Mouse (Mus musculus): ENCODE data around the gene Mob3a. TPM values are rescaled to one million over a fixed set of nuclear protein-coding genes. Genes with fewer than 3 reads are reported as not detected.

Mob3a gene
- 55.8 and 57.7 TPM in 2 replicates for polyA plus RNA-seq (2015; fragmentation: Nextera tagmentation; extraction: Ambion mirVana)

- peaks cover 40% of the 10 kb centered on the region for H3K4me1 ChIP-seq
- H3K9me3 ChIP-seq = no peaks in the 10 kb centered on the region
- H3K4me2 ChIP-seq = peak within 1 kb of the TSS; percentile 80
- under 1% methylated on average over 59 of the region's 59 CpGs for WGBS
- H3K27ac ChIP-seq = peak within 1 kb of the TSS; percentile 85
- peak; percentile 97 for ATAC-seq (ENCODE audit: insufficient number of reproducible peaks, low FRiP score, low TSS enrichment, low read depth)
- H3K36me3 ChIP-seq = peaks cover 18% of the 10 kb centered on the region
- no peaks in the 10 kb centered on the region for H3K27me3 ChIP-seq
- peak within 1 kb of the TSS; percentile 65 for H3K4me3 ChIP-seq
- peak within 1 kb of the TSS; percentile 55 for H3K9ac ChIP-seq
Observed at GRCm38 (mm10) chr10:80701721-80702535, at the start of gene Mob3a, which contains the start of gene Izumo4. Gene Mob3a, minus strand, starts transcription at chr10:80701977. Gene Izumo4, plus strand, starts transcription at chr10:80702184.

GRCm38 (mm10) chr10:80751188-80751832 is 49.5 kb upstream of the Mob3a start:
- H3K4me1 ChIP-seq = peaks cover 28% of the 10 kb centered on the region
- ATAC-seq (ENCODE audit: insufficient number of reproducible peaks, low FRiP score, low TSS enrichment, low read depth) = peak; percentile 72
- peak overlapping the region; percentile 48 for H3K4me2 ChIP-seq
- no peaks in the 10 kb centered on the region for H3K9me3 ChIP-seq
- H3K4me3 ChIP-seq = peak overlapping the region; percentile 27
- H3K9ac ChIP-seq = no peak overlapping the region
- 8% methylated on average over 16 of the region's 16 CpGs for WGBS
- no peaks in the 10 kb centered on the region for H3K27me3 ChIP-seq
- peak overlapping the region; percentile 92 for H3K27ac ChIP-seq
- H3K36me3 ChIP-seq = no peaks in the 10 kb centered on the region

GRCm38 (mm10) chr10:80748609-80749008 is 46.8 kb upstream of the Mob3a start:
- no peak for ATAC-seq (ENCODE audit: insufficient number of reproducible peaks, low FRiP score, low TSS enrichment, low read depth)
- Histone ChIP-seq H3K4me2 (no peak overlapping the region), H3K27ac (no peak overlapping the region), H3K4me3 (no peak overlapping the region), H3K4me1 (peaks cover 21% of the 10 kb centered on the region), H3K27me3 (no peaks in the 10 kb centered on the region), H3K36me3 (no peaks in the 10 kb centered on the region), H3K9me3 (no peaks in the 10 kb centered on the region), H3K9ac (no peak overlapping the region)
- WGBS = 7% methylated on average over 6 of the region's 6 CpGs

GRCm38 (mm10) chr10:80747410-80747809 is 45.6 kb upstream of the Mob3a start:
- peaks cover 25% of the 10 kb centered on the region for H3K4me1 ChIP-seq
- no peak overlapping the region for H3K4me3 ChIP-seq
- no peak for ATAC-seq (ENCODE audit: insufficient number of reproducible peaks, low FRiP score, low TSS enrichment, low read depth)
- no peaks in the 10 kb centered on the region for H3K9me3 ChIP-seq
- H3K4me2 ChIP-seq = no peak overlapping the region
- H3K36me3 ChIP-seq = no peaks in the 10 kb centered on the region
- H3K27me3 ChIP-seq = no peaks in the 10 kb centered on the region
- no peak overlapping the region for H3K27ac ChIP-seq
- WGBS = 15% methylated on average over 3 of the region's 3 CpGs
- H3K9ac ChIP-seq = no peak overlapping the region

- Histone ChIP-seq H3K4me1 (peaks cover 29% of the 10 kb centered on the region), H3K36me3 (no peaks in the 10 kb centered on the region; the same call in 1 of the 2 replicates), H3K27me3 (no peaks in the 10 kb centered on the region), H3K4me2 (no peak overlapping the region), H3K4me3 (no peak overlapping the region), H3K9me3 (no peaks in the 10 kb centered on the region), H3K9ac (no peak overlapping the region), H3K27ac (no peak overlapping the region)
- WGBS = 38% methylated on average over 5 of the region's 5 CpGs
- ATAC-seq (ENCODE audit: insufficient number of reproducible peaks, low FRiP score, low TSS enrichment, low read depth) = no peak
Observed at GRCm38 (mm10) chr10:80744262-80744661, 42.5 kb upstream of the Mob3a start.

GRCm38 (mm10) chr10:80742180-80742978 is 40.6 kb upstream of the Mob3a start, which contains the start of gene Ap3d1:
Gene Ap3d1, minus strand, starts transcription at chr10:80742264.
- no peaks in the 10 kb centered on the region for H3K27me3 ChIP-seq
- no peaks in the 10 kb centered on the region; the same call in 1 of the 2 replicates for H3K36me3 ChIP-seq
- 3% methylated on average over 25 of the region's 25 CpGs for WGBS
- H3K9me3 ChIP-seq = no peaks in the 10 kb centered on the region
- peak; percentile 100 for ATAC-seq (ENCODE audit: insufficient number of reproducible peaks, low FRiP score, low TSS enrichment, low read depth)
- peak within 1 kb of the TSS; percentile 94 for H3K4me3 ChIP-seq
- peak within 1 kb of the TSS; percentile 74 for H3K4me2 ChIP-seq
- H3K27ac ChIP-seq = peak within 1 kb of the TSS; percentile 90
- H3K9ac ChIP-seq = peak within 1 kb of the TSS; percentile 93
- H3K4me1 ChIP-seq = peaks cover 35% of the 10 kb centered on the region

GRCm38 (mm10) chr10:80741634-80742179 is 39.9 kb upstream of the Mob3a start:
- peak overlapping the region; percentile 90 for H3K27ac ChIP-seq
- H3K4me1 ChIP-seq = peaks cover 42% of the 10 kb centered on the region

GRCm38 (mm10) chr10:80741146-80741545 is 39.4 kb upstream of the Mob3a start:
- peak overlapping the region; percentile 90 for H3K27ac ChIP-seq
- H3K9ac ChIP-seq = peak overlapping the region; percentile 93
- peaks cover 43% of the 10 kb centered on the region for H3K4me1 ChIP-seq
- no peak for ATAC-seq (ENCODE audit: insufficient number of reproducible peaks, low FRiP score, low TSS enrichment, low read depth)
- WGBS = 20% methylated on average over 5 of the region's 5 CpGs
- no peaks in the 10 kb centered on the region for H3K9me3 ChIP-seq
- no peaks in the 10 kb centered on the region for H3K27me3 ChIP-seq
- peak overlapping the region; percentile 94 for H3K4me3 ChIP-seq
- H3K4me2 ChIP-seq = peak overlapping the region; percentile 74
- peaks cover 10% of the 10 kb centered on the region for H3K36me3 ChIP-seq

More at GRCm38 (mm10) chr10:80741634-80742179, 39.9 kb upstream of the Mob3a start:
- Histone ChIP-seq H3K27me3 (no peaks in the 10 kb centered on the region), H3K4me3 (peak overlapping the region; percentile 94), H3K4me2 (peak overlapping the region; percentile 74), H3K36me3 (peaks cover 6% of the 10 kb centered on the region), H3K9ac (peak overlapping the region; percentile 93), H3K9me3 (no peaks in the 10 kb centered on the region)
- WGBS = under 1% methylated on average over 46 of the region's 46 CpGs
- ATAC-seq (ENCODE audit: insufficient number of reproducible peaks, low FRiP score, low TSS enrichment, low read depth) = no peak

- no peak overlapping the region for H3K9ac ChIP-seq
- H3K9me3 ChIP-seq = no peaks in the 10 kb centered on the region
- no peaks in the 10 kb centered on the region for H3K27me3 ChIP-seq
- 71% methylated on average over 1 of the region's 1 CpGs for whole genome bisulfite sequencing
- H3K36me3 ChIP-seq = peaks cover 24% of the 10 kb centered on the region
- no peak for ATAC-seq (ENCODE audit: insufficient number of reproducible peaks, low FRiP score, low TSS enrichment, low read depth)
- no peak overlapping the region for H3K27ac ChIP-seq
- no peak overlapping the region for H3K4me2 ChIP-seq
- peaks cover 38% of the 10 kb centered on the region for H3K4me1 ChIP-seq
- H3K4me3 ChIP-seq = no peak overlapping the region
Observed at GRCm38 (mm10) chr10:80738657-80739056, 36.9 kb upstream of the Mob3a start.

- no peaks in the 10 kb centered on the region for H3K9me3 ChIP-seq
- ATAC-seq (ENCODE audit: insufficient number of reproducible peaks, low FRiP score, low TSS enrichment, low read depth) = no peak
- no peak overlapping the region for H3K9ac ChIP-seq
- WGBS = 74% methylated on average over 5 of the region's 5 CpGs
- H3K27me3 ChIP-seq = no peaks in the 10 kb centered on the region
- H3K4me1 ChIP-seq = peaks cover 33% of the 10 kb centered on the region
- H3K27ac ChIP-seq = no peak overlapping the region
- no peak overlapping the region for H3K4me2 ChIP-seq
- H3K36me3 ChIP-seq = peaks cover 42% of the 10 kb centered on the region
- no peak overlapping the region for H3K4me3 ChIP-seq
Observed at GRCm38 (mm10) chr10:80736731-80737130, 35.0 kb upstream of the Mob3a start.

GRCm38 (mm10) chr10:80732611-80733101 is 30.9 kb upstream of the Mob3a start:
- H3K4me3 ChIP-seq = no peak overlapping the region
- H3K9me3 ChIP-seq = no peaks in the 10 kb centered on the region
- no peak overlapping the region for H3K27ac ChIP-seq
- H3K9ac ChIP-seq = no peak overlapping the region
- peaks cover 10% of the 10 kb centered on the region; the same call in 1 of the 2 replicates for H3K4me1 ChIP-seq
- H3K4me2 ChIP-seq = no peak overlapping the region
- 91% methylated on average over 6 of the region's 6 CpGs for WGBS
- no peak for ATAC-seq (ENCODE audit: insufficient number of reproducible peaks, low FRiP score, low TSS enrichment, low read depth)
- peaks cover 81% of the 10 kb centered on the region for H3K36me3 ChIP-seq
- no peaks in the 10 kb centered on the region for H3K27me3 ChIP-seq
